Mouse (Mus musculus) lung, adult 2 months (tissue): ENCODE data around the gene Cstf3.

Experiments
- CTCF ChIP-seq: fragments of 200-500 bp; IDR thresholded peaks from 2 replicates; pipeline ENCODE4 v1.5.1; 2011; ENCODE audit warnings: mild to moderate bottlenecking, low read length, control low read depth; ENCODE audit not compliant: insufficient read depth
- POLR2A ChIP-seq: fragments of 200-500 bp; IDR thresholded peaks from 2 replicates; pipeline ENCODE4 v1.6.1; 2011; ENCODE audit warnings: low read depth, mild to moderate bottlenecking, control low read depth, low read length, borderline replicate concordance; ENCODE audit errors: extremely low read depth

GRCm38 (mm10) chr2:104581281-104581879 lies 8.9 kb upstream of the Cstf3 start:
- TF ChIP-seq POLR2A (no peak), CTCF (no peak)
